In genomic region chr11:68168427-68168826, GRCm38 (mm10) we compare ENCODE assay signal across 23 mouse cellular contexts.
A peak's percentile ranks its signal among the peaks of the same experiment; 100 is the strongest.
DNase-seq lines count a peak whose midpoint lies in the region; ATAC-seq and TF ChIP-seq lines count a peak whose summit lies in the region.
"Had no signal": no experiment of that assay in that cellular context is flagged by ENCODE, and none has a peak within 500 bp of the region (broad histone marks: within the 10 kb centered on the region; RNA-seq: fewer than 3 reads in every experiment).

No protein-coding gene starts in this region.

- DNase-seq in forebrain, embryonic 11.5 days (ENCODE audit: low spot score), result peak; percentile 13
- no peak for DNase-seq in forebrain, postnatal 0 days
- peak; percentile 14 for DNase-seq in lung, postnatal 14 days
- DNase-seq in right cerebral cortex, postnatal 10 days (ENCODE audit: low spot score in 2 of 2), result no peak
- no peak for DNase-seq in frontal cortex, postnatal 25 days (ENCODE audit: low spot score in 2 of 2)
- DNase-seq: adrenal gland, adult 8-10 months; adrenal gland, postnatal 25 days; cerebellum, adult 11-12 months; cerebellum, adult 8-10 months; cerebellum, postnatal 10 days; gastrocnemius, adult 2 months; gastrocnemius, postnatal 14 days; heart, adult 11 months had no signal

- H3K27me3 ChIP-seq in forebrain, embryonic 11.5 days (ENCODE audit: control insufficient read depth, insufficient read depth, low read length), result no peaks in the 10 kb centered on the region
- H3K27me3 ChIP-seq in forebrain, postnatal 0 days (ENCODE audit: insufficient read depth, low read length), result no peaks in the 10 kb centered on the region
- no peaks in the 10 kb centered on the region for H3K27me3 ChIP-seq in lung, embryonic 15.5 days
- no peaks in the 10 kb centered on the region for H3K27me3 ChIP-seq in midbrain, embryonic 15.5 days (replicated peaks)
- H3K27me3 ChIP-seq: embryonic facial prominence, embryonic 12.5 days; embryonic facial prominence, embryonic 15.5 days; forebrain, embryonic 12.5 days; forebrain, embryonic 15.5 days; hindbrain, embryonic 12.5 days; hindbrain, embryonic 15.5 days had no signal

- no peaks in the 10 kb centered on the region for H3K4me1 ChIP-seq in forebrain, embryonic 11.5 days (replicated peaks; ENCODE audit: control insufficient read depth, insufficient read depth, low read length)
- no peaks in the 10 kb centered on the region for H3K4me1 ChIP-seq in forebrain, postnatal 0 days (ENCODE audit: insufficient read depth)
- peaks cover 21% of the 10 kb centered on the region for H3K4me1 ChIP-seq in lung, embryonic 15.5 days
- no peaks in the 10 kb centered on the region for H3K4me1 ChIP-seq in midbrain, embryonic 15.5 days
- H3K4me1 ChIP-seq: embryonic facial prominence, embryonic 15.5 days; hindbrain, embryonic 15.5 days had no signal

- ATAC-seq in forebrain, embryonic 11.5 days (replicated peaks; ENCODE audit: low FRiP score), result no peak
- ATAC-seq in forebrain, postnatal 0 days, result no peak
- ATAC-seq in lung, embryonic 15.5 days (ENCODE audit: borderline replicate concordance, extremely low read depth, low FRiP score, low TSS enrichment), result 0 out of 2 replicates have a peak, but pooled peaks have one; percentile 39
- no peak for ATAC-seq in midbrain, embryonic 15.5 days (replicated peaks)
- ATAC-seq: activated CD4-positive, CD25-positive, alpha-beta regulatory T cell, adult 4 months; forebrain, embryonic 15.5 days had no signal

- H3K9me3 ChIP-seq in forebrain, embryonic 11.5 days (ENCODE audit: control insufficient read depth, low read length), result no peaks in the 10 kb centered on the region
- H3K9me3 ChIP-seq in forebrain, postnatal 0 days (ENCODE audit: low read length), result no peaks in the 10 kb centered on the region
- no peaks in the 10 kb centered on the region for H3K9me3 ChIP-seq in lung, embryonic 15.5 days
- H3K9me3 ChIP-seq in midbrain, embryonic 15.5 days, result no peaks in the 10 kb centered on the region
- H3K9me3 ChIP-seq: embryonic facial prominence, embryonic 12.5 days; embryonic facial prominence, embryonic 15.5 days; forebrain, embryonic 12.5 days; forebrain, embryonic 15.5 days; hindbrain, embryonic 12.5 days; hindbrain, embryonic 15.5 days had no signal

- no peak overlapping the region for H3K27ac ChIP-seq in forebrain, embryonic 11.5 days (ENCODE audit: low read depth, low read length)
- no peak overlapping the region for H3K27ac ChIP-seq in forebrain, postnatal 0 days (ENCODE audit: low read depth, low read length)
- H3K27ac ChIP-seq in lung, embryonic 15.5 days, result peak overlapping the region; percentile 65
- no peak overlapping the region for H3K27ac ChIP-seq in midbrain, embryonic 15.5 days
- H3K27ac ChIP-seq: embryonic facial prominence, embryonic 12.5 days; embryonic facial prominence, embryonic 15.5 days; forebrain, embryonic 12.5 days; forebrain, embryonic 15.5 days; gastrocnemius, adult 2 months; hindbrain, embryonic 12.5 days; hindbrain, embryonic 15.5 days had no signal

- no peak for TF ChIP-seq CTCF in forebrain, postnatal 0 days (IDR thresholded peaks at IDR 0.05; ENCODE audit: low read depth)

- no peak overlapping the region for H3K9ac ChIP-seq in forebrain, embryonic 11.5 days (ENCODE audit: low read length)
- no peak overlapping the region for H3K9ac ChIP-seq in forebrain, postnatal 0 days
- H3K9ac ChIP-seq in lung, embryonic 15.5 days, result no peak overlapping the region
- H3K9ac ChIP-seq in midbrain, embryonic 15.5 days, result no peak overlapping the region
- H3K9ac ChIP-seq: embryonic facial prominence, embryonic 12.5 days; embryonic facial prominence, embryonic 15.5 days; forebrain, embryonic 12.5 days; forebrain, embryonic 15.5 days; hindbrain, embryonic 12.5 days; hindbrain, embryonic 15.5 days had no signal

- no peaks in the 10 kb centered on the region for H3K36me3 ChIP-seq in forebrain, embryonic 11.5 days (ENCODE audit: control insufficient read depth, insufficient read depth, low read length)
- no peaks in the 10 kb centered on the region for H3K36me3 ChIP-seq in forebrain, postnatal 0 days (ENCODE audit: insufficient read depth)
- no peaks in the 10 kb centered on the region for H3K36me3 ChIP-seq in lung, embryonic 15.5 days
- H3K36me3 ChIP-seq in midbrain, embryonic 15.5 days (replicated peaks), result no peaks in the 10 kb centered on the region
- H3K36me3 ChIP-seq: embryonic facial prominence, embryonic 12.5 days; embryonic facial prominence, embryonic 15.5 days; forebrain, embryonic 12.5 days; forebrain, embryonic 15.5 days; hindbrain, embryonic 12.5 days; hindbrain, embryonic 15.5 days had no signal

- no peak overlapping the region for H3K4me2 ChIP-seq in forebrain, embryonic 11.5 days (ENCODE audit: low read depth, low read length, severe bottlenecking)
- no peak overlapping the region for H3K4me2 ChIP-seq in forebrain, postnatal 0 days (ENCODE audit: low read depth)
- H3K4me2 ChIP-seq in lung, embryonic 15.5 days, result no peak overlapping the region
- H3K4me2 ChIP-seq in midbrain, embryonic 15.5 days, result no peak overlapping the region
- H3K4me2 ChIP-seq: embryonic facial prominence, embryonic 12.5 days; embryonic facial prominence, embryonic 15.5 days; forebrain, embryonic 12.5 days; forebrain, embryonic 15.5 days; heart, embryonic 11.5 days; hindbrain, embryonic 12.5 days; hindbrain, embryonic 15.5 days had no signal

- 85% methylated on average over 4 of the region's 4 CpGs for WGBS in forebrain, embryonic 11.5 days
- whole genome bisulfite sequencing in forebrain, postnatal 0 days, result 85% methylated on average over 4 of the region's 4 CpGs
- 67% methylated on average over 4 of the region's 4 CpGs for WGBS in lung, embryonic 15.5 days
- WGBS in midbrain, embryonic 15.5 days, result 91% methylated on average over 4 of the region's 4 CpGs

- no peak overlapping the region for H3K4me3 ChIP-seq in forebrain, embryonic 11.5 days (ENCODE audit: low read depth, low read length)
- H3K4me3 ChIP-seq in forebrain, postnatal 0 days (ENCODE audit: low read depth, low read length), result no peak overlapping the region
- H3K4me3 ChIP-seq in lung, embryonic 15.5 days, result no peak overlapping the region
- no peak overlapping the region for H3K4me3 ChIP-seq in midbrain, embryonic 15.5 days
- H3K4me3 ChIP-seq: embryonic facial prominence, embryonic 12.5 days; embryonic facial prominence, embryonic 15.5 days; forebrain, embryonic 12.5 days; forebrain, embryonic 15.5 days; gastrocnemius, adult 2 months; hindbrain, embryonic 12.5 days; hindbrain, embryonic 15.5 days had no signal

Comparison
In these comparisons a context has a peak if more than half of its experiments do, and no peak if none do; other contexts are left out.
1. DNase-seq: peak in forebrain, embryonic 11.5 days (single experiment) and lung, postnatal 14 days (single experiment); none in forebrain, postnatal 0 days (single experiment), right cerebral cortex, postnatal 10 days (0 of 2) and frontal cortex, postnatal 25 days (0 of 2).